Mouse (Mus musculus) brain, embryonic 18.5 days (tissue): ENCODE measurements at regions not wholly inside any gene's neighbourhood (a gene's known extent, or its start where the extent isn't known, plus 50 kb on each side); places are given as distances from the start of the nearest gene placed in this dataset.

Experiments used
- DNase-seq: peaks from one replicate; pipeline ENCODE4 v3.0.0-alpha.2; 2012; ENCODE audit warnings: low read depth, low spot score

DNA sequence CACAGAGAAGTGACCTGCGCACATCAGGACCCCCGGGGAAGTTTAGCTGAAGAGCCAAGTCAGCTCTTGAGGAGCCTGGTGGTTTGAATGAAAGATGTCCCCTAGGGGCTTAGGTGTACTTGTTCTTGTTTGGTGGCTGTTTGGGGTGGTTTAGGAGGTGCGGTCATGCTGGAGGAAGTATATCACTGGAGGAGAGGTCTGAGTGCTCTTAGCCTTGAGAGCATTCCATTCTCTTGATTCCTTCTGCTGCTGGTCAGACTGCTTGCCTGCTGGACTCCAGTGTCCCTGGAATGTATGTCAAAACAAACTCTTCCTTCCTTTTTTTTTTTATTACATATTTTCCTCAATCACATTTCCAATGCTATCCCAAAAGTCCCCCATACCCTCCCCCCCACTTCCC, 62.5 kb upstream of the Gm5148 start:
- DNase-seq: no peak

DNA sequence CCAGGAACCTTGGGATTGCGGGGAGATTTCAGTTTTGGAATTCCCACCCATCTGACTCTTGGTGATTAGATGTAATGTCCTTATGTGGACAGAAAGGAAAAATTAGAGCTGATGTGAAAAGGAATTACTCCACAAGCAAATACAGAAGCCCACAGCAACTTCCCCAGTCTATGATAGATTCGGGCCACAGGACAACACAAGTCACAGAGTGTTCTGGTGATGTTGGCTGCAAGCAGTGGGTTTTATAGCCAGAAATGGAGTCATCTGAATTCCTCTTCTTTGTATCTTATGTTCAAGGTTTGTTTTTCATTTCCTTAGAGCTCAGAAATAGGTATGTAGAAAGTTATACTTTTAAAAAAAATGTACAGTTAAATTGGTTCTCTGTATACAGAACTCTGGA, 56.8 kb upstream of the Gm5148 start:
- DNase-seq: no peak

- no peak for DNase-seq
Measured at GRCm38 (mm10) chr3:37779867-37780475, 55.7 kb upstream of the Gm5148 start.

DNA sequence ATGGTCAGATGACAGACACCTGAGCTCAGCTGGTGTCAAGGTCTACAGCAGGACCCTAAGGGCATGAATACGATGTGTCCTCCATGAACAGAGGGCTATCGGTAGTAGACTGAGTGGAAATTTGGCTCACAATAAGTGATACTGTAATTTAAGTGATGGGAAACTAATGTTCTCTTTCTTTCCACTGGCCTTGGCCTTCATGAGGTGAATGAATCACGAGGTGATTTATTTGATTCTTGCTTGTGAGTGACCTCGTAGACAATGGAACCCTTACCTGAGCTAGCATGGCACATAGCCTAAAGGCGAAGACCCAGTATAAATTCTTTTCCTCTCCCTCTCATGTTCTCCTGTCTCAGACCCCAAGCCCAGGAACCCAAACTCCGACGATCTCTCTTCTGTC, 54.1 kb upstream of the Gm5148 start:
- DNase-seq: no peak

- no peak for DNase-seq
Measured at GRCm38 (mm10) chr3:37776224-37776623, 51.9 kb upstream of the Gm5148 start.
